Mouse (Mus musculus): ENCODE data around the gene Smug1.

Smug1 gene

GRCm38 (mm10) chr15:103108066-103108676 is 58.7 kb downstream of the Smug1 start:
- no peak for DNase-seq (ENCODE audit: inconsistent age in 2 of 2, low spot score in 1 of 2)

- DNase-seq (ENCODE audit: inconsistent age in 2 of 2, low spot score in 1 of 2), result no peak
Observed at GRCm38 (mm10) chr15:103106201-103106600, 60.7 kb downstream of the Smug1 start.

All from adrenal gland, adult (tissue).